Comparison of ENCODE assay signal across 15 mouse cellular contexts in the genomic region with DNA sequence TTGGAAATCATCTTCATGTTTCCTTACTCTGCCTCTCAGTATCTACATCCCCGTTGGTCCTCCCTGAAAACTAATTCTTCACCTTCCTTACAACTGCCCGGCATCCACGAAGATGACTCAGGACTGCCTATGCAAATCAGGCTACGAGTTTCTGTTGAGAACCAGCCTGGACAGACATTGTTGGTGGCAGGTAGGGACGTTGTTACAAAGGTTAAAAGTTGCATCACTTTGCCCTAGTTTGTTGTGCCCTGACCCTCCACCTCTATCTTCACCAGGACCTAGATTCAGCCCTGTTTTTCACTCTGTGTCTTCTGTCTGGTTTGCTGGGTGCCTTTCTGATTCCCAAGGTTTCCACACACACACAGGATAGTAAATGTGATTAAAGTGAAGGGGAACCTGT.
"Had no signal": no experiment of that assay in that cellular context is flagged by ENCODE, and none has a peak within 500 bp of the region (broad histone marks: within the 10 kb centered on the region; RNA-seq: fewer than 3 reads in every experiment).

No protein-coding gene starts in this region.

- ATAC-seq: midbrain, embryonic 16.5 days had no signal

- H3K4me3 ChIP-seq: hindbrain, embryonic 15.5 days; layer of hippocampus, adult 2 months; limb, embryonic 10.5 days; midbrain, embryonic 12.5 days; neural tube, embryonic 13.5 days had no signal

- H3K4me2 ChIP-seq: hindbrain, embryonic 15.5 days; lung, embryonic 14.5 days; midbrain, embryonic 12.5 days; neural tube, embryonic 13.5 days had no signal

- H3K27me3 ChIP-seq: hindbrain, embryonic 15.5 days; midbrain, embryonic 12.5 days; neural tube, embryonic 13.5 days had no signal

- H3K27ac ChIP-seq: hindbrain, embryonic 15.5 days; layer of hippocampus, adult 2 months; limb, embryonic 10.5 days; macrophage; midbrain, embryonic 12.5 days; neural tube, embryonic 13.5 days had no signal

- H3K4me1 ChIP-seq: hindbrain, embryonic 15.5 days; limb, embryonic 10.5 days; midbrain, embryonic 12.5 days; neural tube, embryonic 13.5 days had no signal

- H3K36me3 ChIP-seq: hindbrain, embryonic 15.5 days; limb, embryonic 10.5 days; midbrain, embryonic 12.5 days; neural tube, embryonic 13.5 days had no signal

- DNase-seq: kidney, postnatal 4 days; lung, embryonic 14.5 days; lung, postnatal 14 days; retina, postnatal 1 day; right cerebral cortex, postnatal 4 days; spleen, adult 18-20 months; thymus, adult 2 months; thymus, postnatal 25 days had no signal

- H3K9me3 ChIP-seq: hindbrain, embryonic 15.5 days; limb, embryonic 10.5 days; midbrain, embryonic 12.5 days; neural tube, embryonic 13.5 days had no signal

- H3K9ac ChIP-seq: hindbrain, embryonic 15.5 days; lung, embryonic 14.5 days; midbrain, embryonic 12.5 days; neural tube, embryonic 13.5 days had no signal
